Mouse (Mus musculus) bone marrow macrophage, adult 2 months (primary cell): ENCODE measurements around the gene Adgrv1.

Experiments used
- CTCF ChIP-seq: IDR thresholded peaks from 2 replicates; pipeline ENCODE4 v1.5.1; 2012; ENCODE audit warnings: low read depth, mild to moderate bottlenecking, low read length, moderate library complexity
- POLR2A ChIP-seq: IDR thresholded peaks from 2 replicates; pipeline ENCODE4 v1.6.1; 2012; ENCODE audit warnings: mild to moderate bottlenecking, low read depth, low read length, borderline replicate concordance

- TF ChIP-seq CTCF (no peak), POLR2A (no peak)
Observed at GRCm38 (mm10) chr13:81130742-81131524, 502.0 kb downstream of the Adgrv1 start.
